Comparison of ENCODE assay signal across 8 mouse cellular contexts in the genomic region with DNA sequence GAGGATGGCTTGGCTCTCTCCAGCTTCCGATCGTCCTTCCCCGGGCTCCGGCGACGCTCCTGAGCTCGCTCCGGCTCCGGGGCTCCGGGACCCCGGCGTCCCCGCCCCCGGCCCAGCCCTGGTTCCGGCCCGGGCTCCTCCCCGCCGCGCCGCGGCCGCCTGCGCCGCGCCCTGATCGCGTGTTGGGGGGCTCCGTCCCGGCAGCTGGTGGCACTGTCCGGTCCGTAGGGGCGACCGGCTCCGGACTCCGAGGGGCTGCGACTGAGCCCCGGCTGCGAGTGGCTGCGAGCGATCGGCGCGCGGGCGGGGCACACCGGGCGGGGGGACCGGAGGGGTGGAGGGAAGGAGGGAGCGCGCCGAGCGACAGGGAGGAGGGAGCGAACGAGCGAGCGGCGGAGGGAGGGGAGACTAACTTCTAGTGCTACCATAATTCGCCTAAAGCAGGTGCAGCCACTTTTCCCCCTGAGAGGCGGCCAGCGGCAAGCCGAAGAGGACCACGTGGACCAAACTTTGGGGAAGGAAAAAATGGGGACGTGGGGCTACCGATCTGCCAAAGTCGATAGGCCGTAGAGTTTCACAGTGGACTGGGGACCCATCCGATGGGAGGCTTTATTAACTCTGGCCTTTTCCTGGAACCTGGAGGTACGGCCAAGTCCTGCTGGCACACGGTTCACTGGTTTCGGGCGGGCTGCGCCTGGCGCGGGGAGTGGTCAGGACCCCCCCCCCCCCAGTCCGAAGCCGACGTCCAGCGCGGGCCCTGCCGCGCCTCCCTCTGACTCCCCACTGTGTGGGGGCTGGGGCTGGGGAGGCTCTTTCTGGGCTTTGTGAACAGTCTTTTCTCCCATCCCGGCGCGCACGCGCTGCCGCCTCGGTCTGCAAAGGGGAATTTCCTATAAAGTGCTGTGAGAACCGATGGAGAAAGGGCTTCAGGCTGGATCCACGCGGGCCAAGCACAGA. TPM values are rescaled to one million over a fixed set of nuclear protein-coding genes. Genes with fewer than 3 reads are reported as not detected.
DNase-seq lines count a peak whose midpoint lies in the region; ATAC-seq and TF ChIP-seq lines count a peak whose summit lies in the region.

Foxp4 (minus strand) TSS at position 263 of the 957 bp plus-strand sequence.

- peak within 1 kb of the TSS; percentile 93 for H3K9ac ChIP-seq in ES-E14 (ENCODE audit: insufficient read depth, low read depth, low read length, poor library complexity, severe bottlenecking)
- H3K9ac ChIP-seq in forebrain, embryonic 15.5 days (replicated peaks), result peak within 1 kb of the TSS; percentile 69
- H3K9ac ChIP-seq in lung, embryonic 14.5 days, result peak within 1 kb of the TSS; percentile 96

- H3K27ac ChIP-seq in ES-E14 (ENCODE audit: insufficient read depth, low read depth, low read length, poor library complexity, severe bottlenecking), result peak within 1 kb of the TSS; percentile 90
- H3K27ac ChIP-seq in forebrain, embryonic 15.5 days (replicated peaks), result peak within 1 kb of the TSS; percentile 93
- peak within 1 kb of the TSS; percentile 98 for H3K27ac ChIP-seq in lung, embryonic 14.5 days (ENCODE audit: low read depth)

- peak within 1 kb of the TSS; percentile 79 for H3K4me2 ChIP-seq in forebrain, embryonic 15.5 days (replicated peaks)
- H3K4me2 ChIP-seq in lung, embryonic 14.5 days, result peak within 1 kb of the TSS; percentile 93

- no peaks in the 10 kb centered on the region; the same call in 1 of the 2 replicates for H3K36me3 ChIP-seq in ES-E14 (ENCODE audit: control insufficient read depth, insufficient read depth, low read length, poor library complexity, severe bottlenecking)
- H3K36me3 ChIP-seq in forebrain, embryonic 15.5 days, result no peaks in the 10 kb centered on the region
- H3K36me3 ChIP-seq in lung, embryonic 14.5 days (ENCODE audit: insufficient read depth), result peaks cover 12% of the 10 kb centered on the region

- peaks cover 9% of the 10 kb centered on the region; the same call in 1 of the 2 replicates for H3K27me3 ChIP-seq in forebrain, embryonic 15.5 days
- no peaks in the 10 kb centered on the region for H3K27me3 ChIP-seq in lung, embryonic 14.5 days (ENCODE audit: insufficient read depth, low read length)

- H3K9me3 ChIP-seq in ES-E14 (ENCODE audit: control insufficient read depth, insufficient read depth, low read depth, low read length), result no peaks in the 10 kb centered on the region
- H3K9me3 ChIP-seq in forebrain, embryonic 15.5 days, result no peaks in the 10 kb centered on the region
- H3K9me3 ChIP-seq in lung, embryonic 14.5 days (ENCODE audit: low read depth, low read length), result no peaks in the 10 kb centered on the region

- H3K4me3 ChIP-seq in ES-E14 (ENCODE audit: insufficient read depth in 1 of 2, low read depth in 1 of 2, low read length in 2 of 2, poor library complexity in 1 of 2, severe bottlenecking in 1 of 2), result peak within 1 kb of the TSS; percentile 65 to 98
- peak within 1 kb of the TSS; percentile 76 for H3K4me3 ChIP-seq in forebrain, embryonic 15.5 days
- H3K4me3 ChIP-seq in lung, embryonic 14.5 days (ENCODE audit: low read depth, low read length), result peak within 1 kb of the TSS; percentile 97

- intact Hi-C loops in heart, postnatal 25 days (cut with DNase I), result loop anchor here (2.0 to 5.0 kb wide), 4 partner anchors 47 to 173 kb away; no protein-coding TSS in a partner anchor

- ATAC-seq in forebrain, embryonic 15.5 days (replicated peaks), result peak; percentile 85
- ATAC-seq in lung, embryonic 14.5 days (ENCODE audit: insufficient read depth), result peak; percentile 90
- peak; percentile 85 for ATAC-seq in neutrophil, adult 5-6 weeks (ENCODE audit: extremely low read depth, insufficient number of reproducible peaks, low FRiP score, poor library complexity, severe bottlenecking)

- TF ChIP-seq CTCF in lung, embryonic 14.5 days (IDR thresholded peaks at IDR 0.05; ENCODE audit: low read depth), result no peak

- DNase-seq in ES-E14 (ENCODE audit: low read depth, low spot score), result peak; percentile 86
- peak; percentile 32 for DNase-seq in cerebellum, adult 11 months
- DNase-seq in heart, postnatal 25 days (ENCODE audit: low spot score), result peak; percentile 67
- peak; percentile 69 to 79 for DNase-seq in layer of hippocampus, adult 18-20 months (ENCODE audit: low spot score in 2 of 2)
- peak; percentile 98 for DNase-seq in lung, embryonic 14.5 days
- DNase-seq in testis, postnatal 14 days (ENCODE audit: low spot score), result peak; percentile 79

- peaks cover 6 to 21% of the 10 kb centered on the region in 2 experiments; a peak in 3 of 4 replicates for H3K4me1 ChIP-seq in ES-E14 (ENCODE audit: control insufficient read depth in 2 of 2, insufficient read depth in 2 of 2, low read length in 2 of 2, poor library complexity in 1 of 2)
- peaks cover 51% of the 10 kb centered on the region for H3K4me1 ChIP-seq in forebrain, embryonic 15.5 days
- H3K4me1 ChIP-seq in lung, embryonic 14.5 days (ENCODE audit: insufficient read depth), result peaks cover 16% of the 10 kb centered on the region

- WGBS in forebrain, embryonic 15.5 days, result under 1% methylated on average over 90 of the region's 91 CpGs
- WGBS in lung, embryonic 14.5 days, result under 1% methylated on average over 90 of the region's 91 CpGs

- in situ Hi-C loops in ES-E14 (cut with MboI; ENCODE audit: low sequenced_read_pairs in 2 of 2, unreplicated experiment in 2 of 2), result no loop called here

TF ChIP-seq in ES-E14, 5 proteins besides CTCF, POLR2A, EP300 and RAD21:
- no peak for TF ChIP-seq ZNF384 (IDR thresholded peaks at IDR 0.05; ENCODE audit: low read depth, low read length)
- TF ChIP-seq HCFC1 (IDR thresholded peaks at IDR 0.05; ENCODE audit: borderline replicate concordance, insufficient read depth, low read length), result peak; percentile 36; the same call in 1 of the 2 replicates

RNA-seq across cellular contexts. Expression of gene Foxp4, which starts in this region (rescaled TPM):
- total RNA-seq in ES-E14 (2012; rRNA removed), result 25.2 and 42.4 TPM in 2 replicates
- polyA plus RNA-seq in forebrain, embryonic 15.5 days (2015; fragmentation: Nextera tagmentation; extraction: Ambion mirVana), result 33.2 and 37.3 TPM in 2 replicates
- 1 to 10 TPM; 9.4 to 9.6 TPM for total RNA-seq in heart, postnatal 25 days (2021)
- 10 to 100 TPM; 49.7 to 56.1 TPM for total RNA-seq in layer of hippocampus, adult 18-20 months (2021)
- 37.2 and 42.2 TPM in 2 replicates for polyA plus RNA-seq in lung, embryonic 14.5 days (2014; fragmentation: Nextera tagmentation; extraction: Ambion mirVana)
- total RNA-seq in neutrophil, adult 5-6 weeks (2017), result 13.2 and 19.2 TPM in 2 replicates

Comparison
In these comparisons a context has a peak if more than half of its experiments do, and no peak if none do; other contexts are left out.
1. Peak in every context shown above with its lines: DNase-seq, ATAC-seq, H3K4me3 ChIP-seq and H3K27ac ChIP-seq.
2. DNase-seq: peak in every context shown above with its lines; median percentile 98 in lung, embryonic 14.5 days; 86 in ES-E14; 79 in testis, postnatal 14 days; 74 in layer of hippocampus, adult 18-20 months; 67 in heart, postnatal 25 days; 32 in cerebellum, adult 11 months.